Mouse (Mus musculus) macrophage (primary cell): ENCODE measurements around the gene Gpx4. TPM values are rescaled to one million over a fixed set of nuclear protein-coding genes. Genes with fewer than 3 reads are reported as not detected.
"Not testable (repeated sequence)": the region's sequence is repeated elsewhere in the genome, so short reads cannot be mapped to it uniquely, and the experiment has no call there.

ENCODE experiments used
- H3K27ac ChIP-seq: fragments of 350-480 bp; formaldehyde crosslinking; 2 replicates; pipeline ENCODE4 v1.9.0; 2021
- H3K36me3 ChIP-seq: fragments of 350-480 bp; formaldehyde crosslinking; 2 replicates; pipeline ENCODE4 v1.9.0; 2021; ENCODE audit errors: inconsistent target
- H3K4me3 ChIP-seq: fragments of 350-480 bp; formaldehyde crosslinking; 2 replicates; pipeline ENCODE4 v1.9.0; 2021; ENCODE audit errors: inconsistent target
- H3K79me2 ChIP-seq: fragments of 350-480 bp; formaldehyde crosslinking; 2 replicates; pipeline ENCODE4 v1.9.0; 2021; ENCODE audit errors: inconsistent target
- WGBS: methylation state at CpG from one replicate; pipeline ENCODE4 v1.1.7; 2026; ENCODE audit warnings: inconsistent platforms; ENCODE audit not compliant: missing documents; 5-methylcytosine and 5-hydroxymethylcytosine counted together
- polyA plus RNA-seq: library from polyadenylated mRNA; stranded (reverse); fragments of 250-400 nt; gene quantifications from 3 replicates; pipeline ENCODE4 v1.2.4, GENCODE M21; 2018; ENCODE audit warnings: inconsistent platforms

Gpx4 gene
- polyA plus RNA-seq, 1 experiment from 2014 or later, result 427 TPM

DNA sequence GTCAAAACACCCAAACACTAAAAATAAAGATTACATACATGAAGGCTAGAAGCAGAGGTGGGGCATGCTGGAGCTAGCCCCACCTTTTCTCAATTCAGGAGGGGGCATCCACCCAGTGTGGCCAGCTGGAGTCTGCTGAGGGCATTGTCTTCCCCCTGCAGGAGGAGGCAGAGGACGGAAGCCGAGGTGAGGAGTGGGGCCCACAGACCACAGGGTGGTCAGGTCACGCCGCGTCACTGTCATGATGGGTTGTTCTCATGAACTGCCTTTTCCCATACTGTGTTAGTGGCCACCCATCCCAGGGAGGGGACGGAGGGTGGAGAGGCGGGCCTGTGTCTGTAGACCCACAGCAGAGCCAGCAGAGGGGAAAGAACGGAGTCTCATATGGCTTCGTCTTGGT is 16.8 kb upstream of the Gpx4 start:
- 74% methylated on average over 7 of the region's 9 CpGs for WGBS
- no peak overlapping the region for H3K4me3 ChIP-seq
- H3K27ac ChIP-seq, result no peak overlapping the region
- H3K79me2 ChIP-seq, result peaks cover 46% of the 10 kb centered on the region
- peaks cover 69% of the 10 kb centered on the region for H3K36me3 ChIP-seq

DNA sequence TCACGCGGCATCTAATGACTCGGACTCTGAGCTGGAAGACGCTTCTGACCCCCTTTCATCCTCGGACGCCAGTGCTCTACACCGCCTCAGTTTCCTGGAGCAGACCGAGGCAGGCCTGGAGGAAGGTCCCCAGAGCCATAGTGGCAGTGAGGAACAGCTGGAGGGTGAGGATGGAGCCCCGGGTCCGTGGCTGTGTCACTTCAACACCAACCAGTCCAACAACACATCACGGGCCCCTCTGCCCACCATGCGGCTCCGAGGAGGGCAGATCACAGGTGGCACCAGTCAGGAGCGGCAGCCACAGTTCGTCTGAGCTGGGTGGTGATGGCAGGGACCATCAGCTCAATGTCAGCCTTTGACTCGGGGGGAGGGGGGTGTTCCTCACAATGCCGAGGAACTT is 16.2 kb upstream of the Gpx4 start:
- 86% methylated on average over 16 of the region's 17 CpGs for WGBS
- Histone ChIP-seq H3K36me3 (peaks cover 69% of the 10 kb centered on the region), H3K4me3 (no peak overlapping the region), H3K79me2 (peaks cover 40% of the 10 kb centered on the region), H3K27ac (no peak overlapping the region)

DNA sequence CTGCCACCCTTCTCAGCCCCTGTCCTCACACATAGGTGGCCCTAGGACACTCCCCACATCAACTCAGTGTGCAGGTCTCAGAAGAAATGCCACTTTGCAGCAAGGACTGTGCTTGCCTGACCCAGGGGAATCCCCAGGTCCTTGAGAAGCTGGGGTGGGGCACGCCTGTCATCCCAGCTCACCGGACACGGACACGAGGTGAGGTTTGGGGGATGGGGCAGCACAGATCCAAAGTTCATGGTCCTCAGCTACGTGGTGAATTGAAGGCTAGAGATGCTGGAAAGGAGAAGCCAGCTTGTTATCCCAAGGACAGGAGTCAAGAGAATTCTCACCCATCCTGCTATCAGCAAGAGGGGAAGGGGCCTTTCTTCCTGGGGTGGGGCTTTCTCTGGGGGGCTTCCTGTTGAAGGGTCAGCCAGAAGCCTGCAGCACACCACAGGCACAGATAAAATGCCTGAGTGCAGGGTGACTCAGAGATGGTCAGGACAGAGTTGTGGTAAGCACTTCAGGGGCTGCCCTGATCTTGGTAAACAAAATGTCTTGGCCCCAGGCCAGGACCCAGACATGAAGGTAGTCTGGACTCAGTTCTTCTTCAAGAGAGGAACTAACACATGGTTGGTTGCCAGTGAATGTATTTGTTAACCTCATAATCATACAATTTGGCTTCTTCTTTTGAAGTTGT is 14.0 kb upstream of the Gpx4 start:
- Histone ChIP-seq H3K36me3 (peaks cover 67% of the 10 kb centered on the region), H3K4me3 (no peak overlapping the region), H3K79me2 (peaks cover 29% of the 10 kb centered on the region), H3K27ac (peak overlapping the region; percentile 89)
- 13% methylated on average over 5 of the region's 5 CpGs for WGBS

DNA sequence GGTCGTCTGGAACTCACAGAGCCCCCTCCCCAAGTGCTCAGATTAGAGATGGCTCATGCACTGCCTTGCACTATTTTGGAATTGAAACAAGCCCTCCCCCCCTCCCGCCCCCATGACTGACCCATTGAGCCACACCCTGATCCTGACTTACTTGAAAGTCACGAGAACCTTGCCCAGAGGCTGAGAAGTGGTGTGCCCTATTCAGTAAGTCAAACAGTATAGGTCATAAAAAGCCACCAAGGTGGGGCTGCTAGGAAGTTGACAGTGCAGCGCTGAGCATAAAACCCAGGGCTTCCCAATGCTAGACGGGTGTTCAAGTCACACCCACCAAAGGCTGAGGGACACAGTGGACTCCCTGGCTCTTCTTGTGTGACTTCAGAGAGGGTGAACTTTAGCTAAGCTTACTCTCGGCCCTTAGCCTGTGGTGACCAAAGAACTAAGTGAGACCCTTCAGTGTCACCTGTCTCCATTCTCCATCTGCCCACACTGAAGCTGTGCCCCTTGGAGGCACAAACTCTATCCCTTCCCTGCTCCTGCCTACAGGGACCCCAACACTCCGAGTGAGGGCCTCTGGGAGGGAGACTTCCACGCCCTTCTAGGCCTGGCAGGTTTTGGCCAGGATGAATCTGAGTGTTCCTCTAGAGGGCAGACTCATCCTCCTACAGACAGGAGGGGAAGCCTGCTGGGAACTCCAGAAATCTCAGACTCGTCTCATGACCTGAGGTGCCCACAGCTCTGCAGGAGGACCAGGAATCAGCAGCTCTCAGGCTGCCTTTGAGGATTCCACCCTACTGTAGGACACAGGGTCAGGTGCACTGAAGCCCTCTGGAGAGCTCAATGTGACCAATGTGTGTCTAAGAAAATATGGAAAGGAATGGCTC is 13.2 kb upstream of the Gpx4 start:
- H3K27ac ChIP-seq, result peak overlapping the region; percentile 89
- no peak overlapping the region for H3K4me3 ChIP-seq
- H3K36me3 ChIP-seq, result peaks cover 59% of the 10 kb centered on the region
- 29% methylated on average over 9 of the region's 9 CpGs for WGBS
- peaks cover 29% of the 10 kb centered on the region for H3K79me2 ChIP-seq

DNA sequence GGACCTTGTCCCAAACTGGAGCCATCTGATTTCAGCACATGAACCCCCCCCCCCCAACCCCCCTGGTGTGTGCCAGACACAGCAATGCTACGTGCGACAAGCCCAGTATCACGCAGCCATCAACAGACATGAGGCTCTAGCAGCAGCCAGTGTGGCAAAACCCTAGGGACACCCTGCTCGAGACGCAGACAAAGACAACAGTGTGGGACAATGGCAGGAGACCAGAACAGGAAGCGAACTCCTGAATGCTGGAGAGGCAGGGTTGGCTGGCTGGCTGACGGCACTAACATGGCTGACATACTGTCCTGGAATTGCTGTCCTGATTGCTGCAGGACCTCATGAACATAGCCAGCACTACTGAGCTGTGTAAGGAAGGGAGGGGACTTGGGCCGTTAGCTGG is 11.8 kb upstream of the Gpx4 start:
- no peak overlapping the region for H3K27ac ChIP-seq
- peaks cover 29% of the 10 kb centered on the region for H3K79me2 ChIP-seq
- no peak overlapping the region for H3K4me3 ChIP-seq
- peaks cover 45% of the 10 kb centered on the region for H3K36me3 ChIP-seq
- WGBS, result 95% methylated on average over 8 of the region's 8 CpGs

DNA sequence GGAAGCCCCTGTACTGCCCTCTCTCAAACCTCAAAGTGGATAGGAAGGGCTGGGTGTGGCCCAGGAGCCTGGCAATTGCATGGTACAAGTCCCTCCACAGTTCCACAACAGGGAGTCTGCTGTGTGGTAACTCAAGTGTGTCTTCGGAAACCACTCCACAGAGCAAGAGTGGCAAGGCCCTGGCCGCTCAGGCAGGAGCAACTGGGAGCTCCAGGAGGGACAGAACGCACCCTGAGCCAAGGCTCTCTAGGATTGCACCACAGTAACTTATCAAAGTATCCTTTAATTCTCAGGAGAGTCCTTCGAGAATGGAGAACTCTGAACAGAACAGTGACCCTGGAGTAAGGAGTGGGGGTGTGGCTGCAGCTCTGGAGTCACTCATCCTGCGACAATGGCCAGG is 11.3 kb upstream of the Gpx4 start:
- peaks cover 26% of the 10 kb centered on the region for H3K79me2 ChIP-seq
- WGBS, result 94% methylated on average over 5 of the region's 5 CpGs
- H3K4me3 ChIP-seq, result no peak overlapping the region
- H3K36me3 ChIP-seq, result peaks cover 39% of the 10 kb centered on the region
- no peak overlapping the region for H3K27ac ChIP-seq

DNA sequence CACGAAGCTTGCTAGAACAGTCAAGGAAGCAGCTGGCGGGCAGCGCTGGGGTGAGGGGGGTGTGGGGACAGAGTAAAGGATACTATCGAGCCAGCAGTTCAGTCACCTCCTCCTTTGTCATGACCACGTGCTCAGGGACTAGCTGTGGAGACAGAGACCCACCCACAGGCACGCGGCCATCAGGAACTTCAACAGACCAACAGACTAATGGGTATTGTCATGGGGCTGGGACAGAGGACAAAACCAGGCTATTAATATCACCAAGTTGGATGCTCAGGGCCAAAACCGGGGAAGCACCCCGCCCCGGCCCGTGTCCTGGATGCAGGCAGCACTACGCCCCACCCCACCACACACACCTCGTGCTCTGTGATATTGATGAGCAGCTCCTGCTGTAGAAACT is 10.1 kb upstream of the Gpx4 start:
- Histone ChIP-seq H3K36me3 (peaks cover 28% of the 10 kb centered on the region; the same call in 1 of the 2 replicates), H3K79me2 (peaks cover 26% of the 10 kb centered on the region), H3K27ac (no peak overlapping the region), H3K4me3 (no peak overlapping the region)
- 96% methylated on average over 13 of the region's 13 CpGs for WGBS

DNA sequence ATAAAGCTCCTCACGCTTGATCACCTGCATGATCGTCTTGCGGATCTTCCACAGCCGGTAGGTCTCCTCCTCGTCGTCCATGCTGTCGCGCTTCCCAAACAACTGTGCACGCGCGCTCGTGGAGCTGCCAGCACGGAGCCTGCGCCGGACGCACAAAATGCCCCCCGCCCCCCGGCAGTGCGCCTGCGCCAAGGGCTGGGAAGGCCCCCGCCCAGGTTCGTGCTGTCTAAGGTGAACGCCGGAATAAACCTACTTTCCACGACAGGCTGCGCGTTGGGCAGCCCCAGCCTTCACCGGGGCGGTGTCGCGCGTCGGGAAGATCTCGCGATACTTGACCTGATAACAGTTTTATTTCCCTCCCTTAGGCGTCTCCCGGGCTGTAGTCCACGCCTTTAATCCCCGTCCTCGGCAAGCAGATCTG is 7.4 kb upstream of the Gpx4 start, which contains the start of gene Polr2e:
Gene Polr2e (minus strand): TSS at position 237 of the 421 bp plus-strand sequence.
- Histone ChIP-seq H3K36me3 (peaks cover 27% of the 10 kb centered on the region; the same call in 1 of the 2 replicates), H3K79me2 (peaks cover 26% of the 10 kb centered on the region), H3K4me3 (peak within 1 kb of the TSS; percentile 93), H3K27ac (peak within 1 kb of the TSS; percentile 57)
- WGBS, result under 1% methylated on average over 24 of the region's 40 CpGs

DNA sequence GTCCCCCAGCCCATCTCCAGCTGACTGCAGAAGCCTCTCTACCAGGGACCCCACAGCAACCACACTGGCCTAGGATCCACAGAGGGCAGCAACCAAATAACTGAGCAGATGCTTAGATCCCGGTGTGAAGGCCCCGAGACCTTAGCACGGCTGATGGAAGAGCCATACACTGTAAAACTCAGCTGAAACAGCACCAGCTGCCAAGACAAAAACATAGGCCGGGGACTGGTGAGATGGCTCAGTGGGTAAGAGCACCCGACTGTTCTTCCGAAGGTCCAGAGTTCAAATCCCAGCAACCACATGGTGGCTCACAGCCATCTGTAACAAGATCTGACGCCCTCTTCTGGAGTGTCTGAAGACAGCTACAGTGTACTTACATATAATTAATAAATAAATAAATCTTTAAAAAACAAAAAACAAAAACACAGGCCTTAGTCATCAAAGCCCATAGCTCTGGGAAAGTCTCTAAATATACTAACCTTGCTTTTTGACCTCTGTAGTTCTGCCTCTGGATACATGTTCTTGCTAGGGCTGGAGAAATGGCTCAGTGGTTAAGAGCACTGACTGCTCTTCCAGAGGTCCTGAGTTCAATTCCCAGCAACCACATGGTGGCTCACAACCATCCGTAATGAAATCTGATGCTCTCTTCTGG is 5.4 kb upstream of the Gpx4 start:
- H3K4me3 ChIP-seq, H3K27ac ChIP-seq: not testable (repeated sequence)
- Histone ChIP-seq H3K36me3 (peaks cover 13% of the 10 kb centered on the region; the same call in 1 of the 2 replicates), H3K79me2 (peaks cover 26% of the 10 kb centered on the region)
- WGBS, result 90% methylated on average over 7 of the region's 8 CpGs

DNA sequence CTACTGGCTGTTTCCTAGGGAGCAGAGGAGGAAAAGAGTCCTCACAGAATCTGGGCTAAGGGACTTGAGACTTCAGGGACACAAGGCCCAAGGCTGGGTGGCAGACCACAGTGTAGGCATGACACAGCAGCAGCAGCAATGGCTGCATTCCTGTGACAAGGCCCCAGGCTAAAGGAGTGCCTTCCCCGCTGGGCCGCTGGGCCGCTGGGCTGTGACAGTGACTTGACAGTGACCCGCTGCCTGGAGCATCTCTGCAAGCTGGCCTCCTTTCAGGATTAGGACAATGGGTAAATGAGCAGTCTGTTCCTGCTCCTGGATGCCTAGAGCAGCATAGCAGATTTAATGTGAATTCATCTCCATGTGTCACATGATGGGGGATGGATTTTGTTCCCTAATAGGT is 2.9 kb upstream of the Gpx4 start:
- Histone ChIP-seq H3K36me3 (no peaks in the 10 kb centered on the region), H3K4me3 (no peak overlapping the region), H3K79me2 (peaks cover 4% of the 10 kb centered on the region), H3K27ac (no peak overlapping the region)
- WGBS, result 96% methylated on average over 4 of the region's 4 CpGs

DNA sequence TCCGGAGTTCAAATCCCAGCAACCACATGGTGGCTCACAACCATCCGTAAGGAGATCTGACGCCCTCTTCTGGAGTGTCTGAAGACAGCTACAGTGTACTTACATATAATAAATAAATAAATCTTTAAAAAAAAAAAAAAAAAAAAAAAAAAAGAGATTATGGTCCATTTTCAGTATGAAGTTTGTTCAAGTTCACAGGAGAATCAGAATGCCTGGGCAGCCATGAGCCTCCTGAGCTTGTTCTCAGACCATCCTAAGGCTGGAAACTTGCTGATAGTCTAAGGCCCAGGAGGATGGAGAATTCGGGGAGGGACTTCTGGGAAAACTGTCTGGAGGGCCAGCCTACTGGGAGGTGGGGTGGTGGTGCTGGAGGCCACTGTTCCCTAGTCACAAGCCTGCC is 1.6 kb upstream of the Gpx4 start:
- not testable (repeated sequence) for H3K36me3 ChIP-seq, H3K4me3 ChIP-seq, H3K79me2 ChIP-seq, H3K27ac ChIP-seq
- WGBS, result 100% methylated on average over 1 of the region's 4 CpGs

DNA sequence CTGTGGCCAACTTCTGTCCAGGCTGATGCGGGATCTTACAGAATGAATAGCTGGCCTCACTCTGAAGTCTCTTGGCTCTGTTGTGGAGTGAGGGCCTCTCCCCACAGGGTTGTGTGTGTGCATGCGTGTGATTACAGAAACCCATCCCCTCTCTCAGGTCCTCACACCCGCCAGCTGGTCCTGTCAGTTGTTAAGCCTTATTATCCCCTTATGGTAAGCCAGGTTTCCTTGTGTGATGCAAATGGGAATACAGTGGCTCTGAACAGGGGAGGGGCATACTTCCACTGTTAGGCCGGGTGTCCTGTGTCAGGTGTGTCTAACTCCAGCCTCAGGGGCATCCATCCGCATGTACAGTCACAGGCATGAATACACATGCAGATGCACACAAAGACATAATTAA is 1.2 kb upstream of the Gpx4 start:
- Histone ChIP-seq H3K36me3 (no peaks in the 10 kb centered on the region), H3K27ac (no peak overlapping the region), H3K4me3 (no peak overlapping the region), H3K79me2 (no peaks in the 10 kb centered on the region)
- 91% methylated on average over 5 of the region's 5 CpGs for WGBS

DNA sequence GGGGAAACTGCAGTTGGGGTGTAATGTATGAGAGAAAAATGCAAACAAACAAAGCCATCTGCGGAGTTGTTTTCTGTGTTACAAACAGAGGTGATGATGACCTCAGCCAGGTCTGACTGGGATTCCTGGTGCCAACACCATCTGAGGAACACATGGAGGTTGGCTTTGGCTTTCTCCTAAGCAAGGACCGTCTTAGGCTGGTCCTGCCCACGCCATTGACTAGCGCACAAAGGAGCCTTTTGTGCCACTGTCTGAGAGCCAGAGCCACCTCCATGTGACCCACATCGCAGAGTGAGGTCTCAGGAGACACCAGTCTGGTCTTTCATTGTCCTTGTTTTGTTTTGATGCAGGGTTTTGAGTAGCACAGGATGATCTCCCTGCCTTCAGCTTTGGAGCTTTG is 1.4 kb downstream of the Gpx4 start:
- H3K79me2 ChIP-seq, result no peaks in the 10 kb centered on the region
- H3K4me3 ChIP-seq, result no peak overlapping the region
- no peak overlapping the region for H3K27ac ChIP-seq
- WGBS, result 87% methylated on average over 5 of the region's 5 CpGs
- H3K36me3 ChIP-seq, result no peaks in the 10 kb centered on the region

DNA sequence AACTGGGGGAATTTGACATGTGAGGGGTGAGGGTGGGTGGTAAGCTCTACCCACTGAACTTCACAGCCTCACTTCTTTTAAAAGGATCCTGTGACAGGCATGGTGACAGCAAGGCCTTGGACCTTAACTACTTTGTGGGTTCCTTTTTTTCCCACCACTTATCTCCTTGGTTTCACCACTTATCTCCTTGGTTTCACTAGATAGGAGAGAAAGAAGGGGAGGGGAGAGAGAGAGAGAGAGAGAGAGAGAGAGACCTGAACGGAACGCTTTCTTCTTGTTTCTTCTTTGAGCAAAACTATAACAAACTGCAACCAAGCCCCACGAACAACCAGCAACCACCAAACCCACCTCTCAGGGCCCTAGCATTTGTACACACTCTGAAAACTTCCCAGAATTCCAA is 1.9 kb downstream of the Gpx4 start:
- Histone ChIP-seq H3K4me3 (no peak overlapping the region), H3K27ac (no peak overlapping the region), H3K79me2 (no peaks in the 10 kb centered on the region), H3K36me3 (no peaks in the 10 kb centered on the region)
- 97% methylated on average over 3 of the region's 3 CpGs for WGBS

DNA sequence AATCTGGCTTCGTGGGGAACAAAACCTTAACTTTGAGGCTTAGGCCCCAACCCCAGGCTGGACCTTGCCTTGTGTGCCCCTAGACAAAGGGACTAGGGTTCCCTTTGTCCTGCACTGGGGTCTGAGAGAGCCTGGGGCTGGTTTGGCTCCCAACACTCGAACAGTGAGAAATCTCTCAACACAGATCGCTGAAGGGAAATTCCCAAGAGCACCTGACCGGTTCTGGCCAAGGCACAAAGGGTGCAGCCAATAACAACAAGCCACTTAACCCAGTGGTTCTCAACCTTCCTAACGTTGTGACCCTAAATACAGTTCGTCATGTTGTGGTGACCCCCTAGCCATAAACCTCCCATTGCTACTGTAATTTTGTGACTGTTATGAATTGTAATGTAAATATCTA is 3.3 kb downstream of the Gpx4 start:
- WGBS, result 62% methylated on average over 5 of the region's 6 CpGs
- no peak overlapping the region for H3K27ac ChIP-seq
- H3K4me3 ChIP-seq, result no peak overlapping the region
- peaks cover 12% of the 10 kb centered on the region for H3K79me2 ChIP-seq
- no peaks in the 10 kb centered on the region for H3K36me3 ChIP-seq
